8 mouse cellular contexts compared by ENCODE assay signal in genomic region chr10:80403044-80403692, GRCm38 (mm10). TPM values are rescaled to one million over a fixed set of nuclear protein-coding genes. Genes with fewer than 3 reads are reported as not detected.
DNase-seq lines count a peak whose midpoint lies in the region; ATAC-seq lines count a peak whose summit lies in the region.

No protein-coding gene starts in this region.

- no peak overlapping the region for H3K4me2 ChIP-seq in neural tube, embryonic 15.5 days

- peak; percentile 41 for DNase-seq in embryo, embryonic 10.5 days (ENCODE audit: low spot score)
- no peak for DNase-seq in embryo, embryonic 9.5 days (ENCODE audit: extremely low spot score)
- peak; percentile 56 for DNase-seq in urinary bladder, postnatal 14 days (ENCODE audit: low spot score)
- DNase-seq in urinary bladder, adult 18-20 months (ENCODE audit: low spot score in 2 of 2), result no peak
- DNase-seq in kidney, postnatal 4 days, result peak; percentile 51 to 55

- no peak for ATAC-seq in neural tube, embryonic 15.5 days (ENCODE audit: low FRiP score)
- no peak for ATAC-seq in activated CD4-positive, CD25-positive, alpha-beta regulatory T cell, adult 4 months
- no peak for ATAC-seq in monocyte, adult 5-6 weeks (replicated peaks; ENCODE audit: insufficient number of reproducible peaks, low FRiP score, low TSS enrichment, poor library complexity, severe bottlenecking)

- peaks cover 33% of the 10 kb centered on the region for H3K36me3 ChIP-seq in neural tube, embryonic 15.5 days

- no peak overlapping the region for H3K27ac ChIP-seq in neural tube, embryonic 15.5 days (replicated peaks)

- no peak overlapping the region for H3K4me3 ChIP-seq in neural tube, embryonic 15.5 days (replicated peaks)

- H3K9me3 ChIP-seq in neural tube, embryonic 15.5 days (replicated peaks), result no peaks in the 10 kb centered on the region

- WGBS in neural tube, embryonic 15.5 days, result 97% methylated on average over 4 of the region's 4 CpGs

- no peaks in the 10 kb centered on the region for H3K27me3 ChIP-seq in neural tube, embryonic 15.5 days (replicated peaks)

- H3K9ac ChIP-seq in neural tube, embryonic 15.5 days (replicated peaks), result no peak overlapping the region

- peaks cover 40% of the 10 kb centered on the region for H3K4me1 ChIP-seq in neural tube, embryonic 15.5 days

RNA-seq across cellular contexts. Expression of gene Uqcr11, which starts 3.5 kb away (rescaled TPM):
- 731 and 790 TPM in 2 replicates for polyA plus RNA-seq in neural tube, embryonic 15.5 days (2015; fragmentation: Nextera tagmentation; extraction: Ambion mirVana)
- polyA plus RNA-seq in activated CD4-positive, CD25-positive, alpha-beta regulatory T cell, adult 4 months (2017; shearing (Covaris generic)), result 100 to 1,000 TPM; 327 to 363 TPM
- total RNA-seq in monocyte, adult 5-6 weeks (2017), result 56.9 to 82.5 TPM (median 76.8 TPM) in 3 replicates

RNA-seq across cellular contexts. Expression of gene Mbd3, which starts 3.8 kb away (rescaled TPM):
- polyA plus RNA-seq in neural tube, embryonic 15.5 days (2015; fragmentation: Nextera tagmentation; extraction: Ambion mirVana), result 195 and 209 TPM in 2 replicates
- 10 to 100 TPM; 23.6 to 32.0 TPM for polyA plus RNA-seq in activated CD4-positive, CD25-positive, alpha-beta regulatory T cell, adult 4 months (2017; shearing (Covaris generic))
- 11.4 to 34.6 TPM (median 18.6 TPM) in 3 replicates for total RNA-seq in monocyte, adult 5-6 weeks (2017)

RNA-seq across cellular contexts. Expression of gene Mex3d, which starts 15.7 kb away (rescaled TPM):
- 9.1 and 14.0 TPM in 2 replicates for polyA plus RNA-seq in neural tube, embryonic 15.5 days (2015; fragmentation: Nextera tagmentation; extraction: Ambion mirVana)
- polyA plus RNA-seq in activated CD4-positive, CD25-positive, alpha-beta regulatory T cell, adult 4 months (2017; shearing (Covaris generic)), result 1 to 10 TPM in 1 of 2 experiments, under 1 TPM in 1; 0.62 to 1.2 TPM
- 4.1 to 5.3 TPM (median 5.2 TPM) in 3 replicates for total RNA-seq in monocyte, adult 5-6 weeks (2017)

RNA-seq across cellular contexts. Expression of gene Tcf3, which starts 30.3 kb away (rescaled TPM):
- polyA plus RNA-seq in neural tube, embryonic 15.5 days (2015; fragmentation: Nextera tagmentation; extraction: Ambion mirVana), result 33.4 and 51.7 TPM in 2 replicates
- 10 to 100 TPM in 1 of 2 experiments, 1 to 10 TPM in 1; 9.3 to 10.7 TPM for polyA plus RNA-seq in activated CD4-positive, CD25-positive, alpha-beta regulatory T cell, adult 4 months (2017; shearing (Covaris generic))
- 18.9 to 30.0 TPM (median 26.1 TPM) in 3 replicates for total RNA-seq in monocyte, adult 5-6 weeks (2017)

RNA-seq across cellular contexts. Expression of gene Plk5, which starts 46.9 kb away (rescaled TPM):
- polyA plus RNA-seq in neural tube, embryonic 15.5 days (2015; fragmentation: Nextera tagmentation; extraction: Ambion mirVana), result 3.9 and 6.1 TPM in 2 replicates
- not detected for polyA plus RNA-seq in activated CD4-positive, CD25-positive, alpha-beta regulatory T cell, adult 4 months (2017; shearing (Covaris generic))
- total RNA-seq in monocyte, adult 5-6 weeks (2017), result not detected in 3 replicates

Comparison
In these comparisons a context has a peak if more than half of its experiments do, and no peak if none do; other contexts are left out.
1. DNase-seq: peak in embryo, embryonic 10.5 days (single experiment), urinary bladder, postnatal 14 days (single experiment) and kidney, postnatal 4 days (2 of 2); none in embryo, embryonic 9.5 days (single experiment) and urinary bladder, adult 18-20 months (0 of 2).